In genomic region chr2:4291671-4292070, GRCm38 (mm10) we compare ENCODE assay signal across 26 mouse cellular contexts.
"Had no signal": no experiment of that assay in that cellular context is flagged by ENCODE, and none has a peak within 500 bp of the region (broad histone marks: within the 10 kb centered on the region; RNA-seq: fewer than 3 reads in every experiment).

No protein-coding gene starts in this region.

- H3K27me3 ChIP-seq: heart, embryonic 12.5 days; hindbrain, embryonic 12.5 days; intestine, embryonic 15.5 days; kidney, embryonic 15.5 days; limb, embryonic 13.5 days; liver, embryonic 13.5 days; liver, embryonic 15.5 days had no signal

- H3K9me3 ChIP-seq: heart, embryonic 12.5 days; hindbrain, embryonic 10.5 days; hindbrain, embryonic 12.5 days; intestine, embryonic 15.5 days; limb, embryonic 13.5 days; liver, embryonic 13.5 days; liver, embryonic 15.5 days had no signal

- H3K27ac ChIP-seq: gastrocnemius, adult 2 months; heart, adult 2 months; hindbrain, embryonic 10.5 days; hindbrain, embryonic 12.5 days; hindbrain, embryonic 14.5 days; intestine, embryonic 15.5 days; kidney, embryonic 15.5 days; kidney, postnatal 0 days; left cerebral cortex, adult 2 months; limb, embryonic 13.5 days; liver, embryonic 13.5 days; liver, embryonic 15.5 days had no signal

- H3K4me3 ChIP-seq: gastrocnemius, adult 2 months; heart, adult 2 months; heart, embryonic 12.5 days; hindbrain, embryonic 10.5 days; hindbrain, embryonic 12.5 days; intestine, embryonic 15.5 days; kidney, embryonic 15.5 days; left cerebral cortex, adult 2 months; limb, embryonic 13.5 days; liver, embryonic 13.5 days; liver, embryonic 15.5 days had no signal

- H3K4me1 ChIP-seq: liver, embryonic 13.5 days; liver, embryonic 15.5 days had no signal

- ATAC-seq: inflammation-experienced regulatory T-cells, adult 6 months; intestine, embryonic 15.5 days; liver, postnatal 0 days had no signal

- H3K9ac ChIP-seq: heart, embryonic 12.5 days; hindbrain, embryonic 12.5 days; hindbrain, embryonic 14.5 days; intestine, embryonic 15.5 days; kidney, embryonic 15.5 days; limb, embryonic 13.5 days; liver, embryonic 13.5 days; liver, embryonic 15.5 days; liver, postnatal 0 days had no signal

- H3K36me3 ChIP-seq: heart, embryonic 12.5 days; hindbrain, embryonic 10.5 days; hindbrain, embryonic 12.5 days; intestine, embryonic 15.5 days; kidney, embryonic 15.5 days; limb, embryonic 13.5 days; liver, embryonic 13.5 days; liver, embryonic 15.5 days had no signal

- H3K4me2 ChIP-seq: heart, embryonic 12.5 days; hindbrain, embryonic 12.5 days; hindbrain, embryonic 14.5 days; intestine, embryonic 15.5 days; kidney, embryonic 15.5 days; limb, embryonic 13.5 days; liver, embryonic 11.5 days; liver, embryonic 13.5 days; liver, embryonic 15.5 days had no signal

- DNase-seq: gastrocnemius, adult 2 months; gastrocnemius, postnatal 10 days; gastrocnemius, postnatal 25 days; heart, adult 2 months; heart, postnatal 10 days; heart, postnatal 4 days; kidney, adult 11 months; kidney, adult 2 months; kidney, adult 9 months; kidney, postnatal 14 days; kidney, postnatal 36 days; liver; liver, embryonic 13.5 days; liver, postnatal 0 days had no signal
